Mouse (Mus musculus): ENCODE measurements at regions not wholly inside any gene's neighbourhood (a gene's known extent, or its start where the extent isn't known, plus 50 kb on each side); places are given as distances from the start of the nearest gene placed in this dataset.
"Not testable (repeated sequence)": the region's sequence is repeated elsewhere in the genome, so short reads cannot be mapped to it uniquely, and the experiment has no call there.

- DNase-seq (ENCODE audit: low spot score in 2 of 2), result no peak
These were observed 69.2 kb downstream of the Gm33543 start for GRCm38 (mm10) chr10:95773425-95773980.

- no peak for DNase-seq (ENCODE audit: low spot score in 2 of 2)
These were observed 69.8 kb downstream of the Gm33543 start for GRCm38 (mm10) chr10:95772811-95773424.

GRCm38 (mm10) chr10:95768974-95769373, 73.8 kb downstream of the Gm33543 start:
- no peak for DNase-seq (ENCODE audit: low spot score in 2 of 2)

DNA sequence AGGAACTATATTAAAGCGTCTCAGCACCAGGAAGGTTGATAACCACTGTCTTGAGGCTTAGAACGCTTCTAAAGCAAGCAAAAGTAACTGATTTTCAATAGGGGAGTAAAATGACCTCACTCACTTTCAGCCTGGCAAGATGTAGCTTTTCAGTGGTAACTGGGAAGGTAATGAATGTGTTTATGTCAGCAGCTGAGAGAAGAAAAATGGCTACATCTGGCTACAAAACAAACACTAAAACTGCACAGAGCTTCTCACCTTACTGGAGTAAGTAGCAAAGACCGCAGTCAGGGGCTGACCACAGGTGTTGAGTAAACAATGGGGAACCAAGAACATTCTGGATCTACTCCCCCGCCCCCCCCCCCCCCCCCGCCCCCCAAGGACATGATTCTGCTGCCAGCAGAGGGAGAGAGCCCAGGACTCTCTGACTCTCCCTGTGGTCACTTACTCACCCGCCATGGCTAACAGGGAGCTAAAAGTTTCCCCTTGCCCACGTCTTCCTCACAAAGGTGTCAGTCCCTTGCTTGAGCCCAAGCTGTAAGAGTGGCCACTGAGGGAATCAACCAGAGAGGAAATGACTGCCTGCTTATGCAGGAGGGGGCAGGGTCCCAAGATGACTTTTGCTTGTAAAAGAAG, 75.1 kb downstream of the Gm33543 start:
- DNase-seq (ENCODE audit: low spot score in 2 of 2), result no peak

DNA sequence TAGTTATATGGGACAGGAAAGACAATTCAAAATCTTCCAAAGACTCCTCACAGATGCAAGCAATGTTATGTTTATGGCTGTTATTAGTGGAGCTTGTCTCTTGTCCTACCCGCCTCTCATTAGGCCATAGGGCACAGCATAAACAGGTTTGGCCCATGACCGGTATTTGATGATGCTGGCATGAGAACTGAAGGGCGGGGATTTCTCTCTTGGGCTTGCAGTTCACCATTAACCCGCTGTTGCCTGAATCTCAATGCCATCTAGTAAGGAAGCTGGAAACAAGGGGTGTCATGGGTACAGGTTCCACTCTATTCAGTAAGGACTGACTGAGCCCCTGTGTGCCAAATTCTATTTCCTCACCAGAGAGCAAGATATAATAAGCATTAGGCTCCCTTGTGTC, 78.6 kb downstream of the Gm33543 start:
- DNase-seq (ENCODE audit: low spot score in 2 of 2), result no peak

DNA sequence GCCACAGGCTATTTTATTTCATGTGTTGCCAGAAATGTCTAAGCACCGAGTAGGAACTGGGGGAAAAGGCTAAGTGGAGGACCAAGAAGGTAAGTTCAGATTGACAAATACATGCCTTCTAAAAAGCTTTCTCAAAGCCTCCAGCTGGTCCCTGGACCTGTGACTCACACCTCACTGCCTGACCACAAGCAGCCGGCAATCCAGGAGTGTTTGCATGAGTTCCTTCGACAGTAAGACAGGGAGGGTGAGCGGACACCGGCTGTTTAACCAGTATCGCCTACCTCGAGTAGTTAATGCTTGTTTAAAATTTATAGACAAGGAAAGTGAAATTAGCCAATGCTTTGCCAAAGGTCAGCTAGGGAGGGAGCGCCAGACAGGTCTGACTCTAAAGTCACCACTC, 80.1 kb downstream of the Gm33543 start:
- DNase-seq (ENCODE audit: low spot score in 2 of 2), result no peak

- no peak for DNase-seq (ENCODE audit: low spot score in 2 of 2)
These were observed 80.8 kb downstream of the Gm33543 start for GRCm38 (mm10) chr10:95761969-95762368.

- DNase-seq (ENCODE audit: low spot score in 2 of 2), result no peak
These were observed 82.4 kb downstream of the Gm33543 start for GRCm38 (mm10) chr10:95760121-95760870.

- DNase-seq (ENCODE audit: low spot score in 2 of 2), result no peak
These were observed 84.5 kb downstream of the Gm33543 start for GRCm38 (mm10) chr10:95758181-95758580.

DNA sequence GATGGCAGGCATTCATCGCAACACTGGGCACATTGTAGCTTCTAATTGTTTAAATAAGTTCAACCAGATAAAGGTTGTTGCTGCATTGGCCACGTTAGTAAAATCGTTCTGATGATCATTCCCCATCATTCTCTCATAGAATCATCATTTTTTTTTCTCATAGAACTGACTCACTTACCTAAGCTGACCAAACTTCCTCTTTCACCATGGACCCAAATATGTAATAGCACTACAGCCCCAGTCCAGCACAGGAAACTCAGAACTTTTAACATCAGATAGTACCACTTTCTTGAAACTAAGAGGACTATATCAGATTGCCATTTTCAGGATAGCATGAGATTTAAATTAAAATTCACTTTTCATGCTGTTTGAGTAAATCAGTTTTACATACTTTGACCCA, 82.2 kb upstream of the Anapc15-ps start:
- no peak for DNase-seq (ENCODE audit: low spot score in 2 of 2)

GRCm38 (mm10) chr10:95753396-95753905, 80.2 kb upstream of the Anapc15-ps start:
- no peak for DNase-seq (ENCODE audit: low spot score in 2 of 2)

GRCm38 (mm10) chr10:95748360-95748759, 75.1 kb upstream of the Anapc15-ps start:
- DNase-seq (ENCODE audit: low spot score in 2 of 2), result no peak

DNA sequence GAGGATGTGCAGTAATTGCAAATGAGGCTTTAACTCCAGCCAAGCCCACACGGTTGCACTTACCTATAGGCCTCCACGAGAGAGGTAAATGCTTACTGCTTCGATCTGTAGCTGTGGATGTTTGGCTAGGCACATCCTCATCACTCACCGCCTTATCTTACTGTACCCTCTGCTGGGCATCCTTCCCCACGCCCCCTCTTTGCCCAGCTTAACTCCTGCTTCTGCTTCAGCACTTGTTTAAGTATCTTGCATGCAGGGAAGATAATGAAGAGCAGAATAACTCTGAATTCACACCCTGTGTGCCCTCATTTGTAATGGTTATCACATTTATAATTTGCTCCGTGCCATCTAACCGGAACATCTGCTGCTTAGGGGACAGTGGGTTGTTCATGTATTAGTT, 74.7 kb upstream of the Anapc15-ps start:
- no peak for DNase-seq (ENCODE audit: low spot score in 2 of 2)

DNA sequence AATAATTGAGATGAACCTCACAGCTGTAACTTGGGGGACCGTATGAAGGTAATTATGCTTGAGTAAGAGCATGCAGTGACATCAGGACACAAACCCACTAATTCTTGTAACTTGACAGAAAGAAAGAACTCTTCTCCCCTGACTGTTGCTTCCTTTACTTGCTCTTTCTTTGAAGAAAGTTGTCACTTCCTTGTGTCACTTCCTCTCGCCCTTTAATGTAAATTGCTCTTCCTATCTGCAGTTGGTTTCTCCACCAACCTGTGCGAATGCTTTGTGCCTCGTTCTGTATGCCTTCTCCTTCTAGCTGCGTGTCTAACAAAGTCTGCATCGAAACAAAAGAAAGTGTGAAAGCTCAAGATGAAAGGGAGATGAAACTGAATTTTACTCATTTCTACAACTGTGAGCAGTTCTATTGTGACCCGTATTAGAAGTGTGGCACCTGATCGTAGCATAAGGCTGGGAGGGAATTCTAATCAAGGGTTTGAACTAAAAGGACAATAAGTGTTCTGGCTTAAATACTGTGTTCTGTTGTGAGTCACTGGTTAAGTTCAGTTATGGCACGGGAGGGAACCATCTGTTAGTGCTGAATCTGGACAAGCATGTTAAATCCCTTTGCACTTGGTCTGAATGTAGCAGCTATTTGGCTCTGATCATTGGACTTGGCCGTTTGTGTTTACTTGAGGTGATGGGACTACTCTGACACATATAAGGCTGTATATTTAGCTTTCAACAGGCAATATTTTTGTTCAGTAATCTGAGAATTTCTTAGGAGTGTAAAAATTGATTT, 72.8 kb upstream of the Anapc15-ps start:
- DNase-seq (ENCODE audit: low spot score in 2 of 2), result peak; percentile 15 to 34

DNA sequence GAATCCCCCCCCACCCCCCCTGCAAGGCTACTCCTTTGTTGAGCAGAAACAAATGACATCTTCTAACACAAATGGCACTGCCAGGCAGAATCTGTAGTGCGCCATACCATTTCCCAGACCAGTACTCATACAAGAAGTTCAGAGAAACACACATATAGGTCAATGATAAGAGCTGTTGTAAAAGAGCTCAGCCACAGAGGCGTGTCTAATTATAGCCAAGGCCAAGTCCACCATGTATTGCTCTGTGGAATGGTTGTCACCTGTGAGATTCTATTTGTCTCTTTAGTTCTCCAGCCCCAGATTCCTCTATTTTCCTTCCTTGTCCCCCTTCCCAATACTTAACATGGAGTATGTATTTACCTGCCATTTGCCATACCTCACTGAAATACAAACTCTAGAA, 72.0 kb upstream of the Anapc15-ps start:
- no peak for DNase-seq (ENCODE audit: low spot score in 2 of 2)

- DNase-seq (ENCODE audit: low spot score in 2 of 2), result no peak
These were observed 70.4 kb upstream of the Anapc15-ps start for GRCm38 (mm10) chr10:95743627-95744026.

DNA sequence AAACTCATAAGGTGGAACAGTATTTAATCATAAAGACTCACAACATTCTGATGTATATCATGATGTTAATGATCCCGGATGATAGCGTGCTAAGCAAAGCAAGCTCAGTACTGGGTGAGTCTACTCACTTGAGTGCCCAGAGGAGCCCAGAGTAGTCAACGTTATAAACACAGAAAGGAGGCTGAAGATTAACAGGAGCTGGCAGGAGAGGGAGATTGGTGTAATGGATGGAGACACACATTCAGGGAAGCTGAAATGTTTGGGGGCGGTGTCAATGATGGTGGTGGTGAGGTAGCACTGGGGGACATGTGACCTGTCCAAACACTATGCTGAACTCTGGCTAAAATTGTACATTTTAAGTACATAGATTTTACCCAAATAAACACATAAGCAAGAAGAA, 66.2 kb upstream of the Anapc15-ps start:
- DNase-seq (ENCODE audit: low spot score in 2 of 2), result no peak

- not testable (repeated sequence) for DNase-seq (ENCODE audit: low spot score in 2 of 2)
These were observed 63.5 kb upstream of the Anapc15-ps start for GRCm38 (mm10) chr10:95736743-95737142.

- DNase-seq (ENCODE audit: low spot score in 2 of 2), result no peak
These were observed 57.8 kb upstream of the Anapc15-ps start for GRCm38 (mm10) chr10:95731001-95731400.

GRCm38 (mm10) chr10:95729890-95730289, 56.6 kb upstream of the Anapc15-ps start:
- DNase-seq (ENCODE audit: low spot score in 2 of 2), result no peak

GRCm38 (mm10) chr10:95725910-95726309, 52.7 kb upstream of the Anapc15-ps start:
- DNase-seq (ENCODE audit: low spot score in 2 of 2), result no peak

GRCm38 (mm10) chr10:95725349-95725748, 52.1 kb upstream of the Anapc15-ps start:
- DNase-seq (ENCODE audit: low spot score in 2 of 2), result no peak
